Mouse (Mus musculus) ES-Bruce4 (cell line): Measurements from ENCODE around the gene Mdh1. TPM values are rescaled to one million over a fixed set of nuclear protein-coding genes. Genes with fewer than 3 reads are reported as not detected.
"Not testable (repeated sequence)": the region's sequence is repeated elsewhere in the genome, so short reads cannot be mapped to it uniquely, and the experiment has no call there.

Source experiments
- H3K27ac ChIP-seq: 2 replicates; pipeline ENCODE4 v1.5.1; 2012; ENCODE audit warnings: low read length, inconsistent platforms; ENCODE audit not compliant: insufficient read depth
- H3K27me3 ChIP-seq: 2 replicates; pipeline ENCODE4 v1.6.1; 2012; ENCODE audit warnings: mild to moderate bottlenecking, low read length, inconsistent platforms; ENCODE audit not compliant: control insufficient read depth, poor library complexity, insufficient read depth, severe bottlenecking
- H3K36me3 ChIP-seq: 2 replicates; pipeline ENCODE4 v1.6.1; 2012; ENCODE audit warnings: inconsistent platforms, mild to moderate bottlenecking, low read length, moderate library complexity; ENCODE audit not compliant: control insufficient read depth, poor library complexity, insufficient read depth, severe bottlenecking
- H3K4me1 ChIP-seq: one replicate; pipeline ENCODE4 v1.8.1; 2011; ENCODE audit warnings: low read length; ENCODE audit not compliant: control insufficient read depth, insufficient read depth
- H3K4me3 ChIP-seq: 2 replicates; pipeline ENCODE4 v1.5.1; 2011; ENCODE audit warnings: low read depth, mild to moderate bottlenecking, low read length
- H3K9ac ChIP-seq: 2 replicates; pipeline ENCODE4 v1.6.1; 2012; ENCODE audit warnings: low read depth, mild to moderate bottlenecking, inconsistent platforms; ENCODE audit not compliant: poor library complexity, severe bottlenecking
- H3K9me3 ChIP-seq: replicated peaks from 2 replicates; pipeline ENCODE4 v1.6.1; 2012; ENCODE audit warnings: mild to moderate bottlenecking, low read length, inconsistent platforms; ENCODE audit not compliant: control insufficient read depth, poor library complexity, insufficient read depth, severe bottlenecking
- CTCF ChIP-seq: IDR thresholded peaks from one replicate; pipeline ENCODE4 v1.8.1; 2011; ENCODE audit warnings: low read depth, low read length
- EP300 ChIP-seq: IDR thresholded peaks from 2 replicates; pipeline ENCODE4 v1.6.1; 2011; ENCODE audit warnings: low read depth, low read length; ENCODE audit not compliant: insufficient read depth
- POLR2A ChIP-seq: IDR thresholded peaks from one replicate; pipeline ENCODE4 v1.8.1; 2011; ENCODE audit warnings: low read length; ENCODE audit not compliant: insufficient read depth
- polyA plus RNA-seq: library from polyadenylated mRNA; stranded (reverse); fragments of >200 nt; gene quantifications from 2 replicates; pipeline ENCODE4 v1.2.4, GENCODE M21; 2011; ENCODE audit warnings: low read depth; ENCODE audit not compliant: missing spikeins, insufficient read depth, insufficient read length

The Mdh1 gene
- polyA plus RNA-seq, 1 experiment: 156 TPM

GRCm38 (mm10) chr11:21540072-21540471 lies 32.1 kb downstream of the Mdh1 start:
- Histone ChIP-seq H3K9me3 (no peaks in the 10 kb centered on the region), H3K4me3 (no peak overlapping the region), H3K9ac (no peak overlapping the region), H3K27me3 (no peaks in the 10 kb centered on the region), H3K4me1 (no peaks in the 10 kb centered on the region), H3K27ac (no peak overlapping the region), H3K36me3 (no peaks in the 10 kb centered on the region)
- TF ChIP-seq CTCF: no peak
- TF ChIP-seq EP300: no peak
- no peak for TF ChIP-seq POLR2A

- H3K27me3 ChIP-seq, H3K4me3 ChIP-seq, H3K4me1 ChIP-seq, H3K36me3 ChIP-seq, H3K9ac ChIP-seq, H3K27ac ChIP-seq, H3K9me3 ChIP-seq: not testable (repeated sequence)
Measured at GRCm38 (mm10) chr11:21530856-21531255, 41.3 kb downstream of the Mdh1 start.

GRCm38 (mm10) chr11:21528676-21529394 lies 43.3 kb downstream of the Mdh1 start:
- H3K4me3 ChIP-seq: no peak overlapping the region
- no peak overlapping the region for H3K9ac ChIP-seq
- TF ChIP-seq EP300 (no peak), POLR2A (no peak), CTCF (no peak)
- no peaks in the 10 kb centered on the region for H3K4me1 ChIP-seq
- H3K9me3 ChIP-seq: no peaks in the 10 kb centered on the region
- H3K27me3 ChIP-seq: no peaks in the 10 kb centered on the region
- H3K36me3 ChIP-seq: no peaks in the 10 kb centered on the region
- no peak overlapping the region for H3K27ac ChIP-seq

GRCm38 (mm10) chr11:21517726-21518125 lies 54.4 kb downstream of the Mdh1 start:
- no peak for TF ChIP-seq POLR2A
- no peak for TF ChIP-seq EP300
- TF ChIP-seq CTCF: no peak
- Histone ChIP-seq H3K4me1 (no peaks in the 10 kb centered on the region), H3K27ac (no peak overlapping the region), H3K36me3 (no peaks in the 10 kb centered on the region), H3K4me3 (no peak overlapping the region), H3K27me3 (no peaks in the 10 kb centered on the region), H3K9me3 (peaks cover 7% of the 10 kb centered on the region; the same call in 1 of the 2 replicates), H3K9ac (no peak overlapping the region)

- not testable (repeated sequence) for H3K9ac ChIP-seq, H3K9me3 ChIP-seq, H3K36me3 ChIP-seq, H3K4me1 ChIP-seq, H3K27me3 ChIP-seq, H3K27ac ChIP-seq, H3K4me3 ChIP-seq
Measured at GRCm38 (mm10) chr11:21516396-21516795, 55.8 kb downstream of the Mdh1 start.

GRCm38 (mm10) chr11:21510577-21510976 lies 61.6 kb downstream of the Mdh1 start:
- H3K36me3 ChIP-seq, H3K9ac ChIP-seq, H3K9me3 ChIP-seq, H3K27ac ChIP-seq, H3K27me3 ChIP-seq, H3K4me3 ChIP-seq, H3K4me1 ChIP-seq: not testable (repeated sequence)

GRCm38 (mm10) chr11:21508713-21509112 lies 63.5 kb downstream of the Mdh1 start:
- not testable (repeated sequence) for H3K27me3 ChIP-seq, H3K9ac ChIP-seq, H3K9me3 ChIP-seq, H3K4me3 ChIP-seq, H3K27ac ChIP-seq, H3K36me3 ChIP-seq, H3K4me1 ChIP-seq

- not testable (repeated sequence) for H3K4me3 ChIP-seq, H3K9ac ChIP-seq, H3K9me3 ChIP-seq, H3K27me3 ChIP-seq, H3K27ac ChIP-seq, H3K4me1 ChIP-seq, H3K36me3 ChIP-seq
Measured at GRCm38 (mm10) chr11:21507073-21507472, 65.1 kb downstream of the Mdh1 start.
